Mouse (Mus musculus) ES-Bruce4 (cell line): ENCODE measurements around the gene Adm. TPM values are rescaled to one million over a fixed set of nuclear protein-coding genes. Genes with fewer than 3 reads are reported as not detected.

ENCODE experiments used
- H3K27ac ChIP-seq: 2 replicates; pipeline ENCODE4 v1.5.1; 2012; ENCODE audit warnings: low read length, inconsistent platforms; ENCODE audit not compliant: insufficient read depth
- H3K27me3 ChIP-seq: 2 replicates; pipeline ENCODE4 v1.6.1; 2012; ENCODE audit warnings: mild to moderate bottlenecking, low read length, inconsistent platforms; ENCODE audit not compliant: control insufficient read depth, poor library complexity, insufficient read depth, severe bottlenecking
- H3K36me3 ChIP-seq: 2 replicates; pipeline ENCODE4 v1.6.1; 2012; ENCODE audit warnings: inconsistent platforms, mild to moderate bottlenecking, low read length, moderate library complexity; ENCODE audit not compliant: control insufficient read depth, poor library complexity, insufficient read depth, severe bottlenecking
- H3K4me1 ChIP-seq: one replicate; pipeline ENCODE4 v1.8.1; 2011; ENCODE audit warnings: low read length; ENCODE audit not compliant: control insufficient read depth, insufficient read depth
- H3K4me3 ChIP-seq: 2 replicates; pipeline ENCODE4 v1.5.1; 2011; ENCODE audit warnings: low read depth, mild to moderate bottlenecking, low read length
- H3K9ac ChIP-seq: 2 replicates; pipeline ENCODE4 v1.6.1; 2012; ENCODE audit warnings: low read depth, mild to moderate bottlenecking, inconsistent platforms; ENCODE audit not compliant: poor library complexity, severe bottlenecking
- H3K9me3 ChIP-seq: replicated peaks from 2 replicates; pipeline ENCODE4 v1.6.1; 2012; ENCODE audit warnings: mild to moderate bottlenecking, low read length, inconsistent platforms; ENCODE audit not compliant: control insufficient read depth, poor library complexity, insufficient read depth, severe bottlenecking
- CTCF ChIP-seq: IDR thresholded peaks from one replicate; pipeline ENCODE4 v1.8.1; 2011; ENCODE audit warnings: low read depth, low read length
- EP300 ChIP-seq: IDR thresholded peaks from 2 replicates; pipeline ENCODE4 v1.6.1; 2011; ENCODE audit warnings: low read depth, low read length; ENCODE audit not compliant: insufficient read depth
- POLR2A ChIP-seq: IDR thresholded peaks from one replicate; pipeline ENCODE4 v1.8.1; 2011; ENCODE audit warnings: low read length; ENCODE audit not compliant: insufficient read depth
- polyA plus RNA-seq: library from polyadenylated mRNA; stranded (reverse); fragments of >200 nt; gene quantifications from 2 replicates; pipeline ENCODE4 v1.2.4, GENCODE M21; 2011; ENCODE audit warnings: low read depth; ENCODE audit not compliant: missing spikeins, insufficient read depth, insufficient read length

Gene Adm
- polyA plus RNA-seq, 1 experiment: 1.9 TPM

DNA sequence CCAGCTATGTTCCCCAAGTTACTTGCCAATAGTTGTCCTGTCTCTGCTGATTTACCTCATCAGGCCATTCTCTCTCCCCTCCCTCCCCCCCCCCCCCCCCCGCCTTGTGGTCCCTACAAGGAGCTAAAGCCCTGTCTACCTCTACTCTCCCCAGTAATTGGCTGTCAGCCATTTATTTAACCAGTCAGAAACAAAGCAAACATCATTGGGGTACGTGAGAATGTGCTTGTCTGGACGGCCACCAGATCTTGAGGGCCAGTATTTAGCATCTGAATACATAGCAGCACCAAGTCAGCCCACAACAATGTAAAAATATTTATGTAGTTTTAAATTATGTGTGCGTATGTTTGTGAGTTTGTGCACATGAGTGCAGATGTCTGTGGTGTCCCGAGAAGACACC lies 39.1 kb downstream of the Adm start:
- H3K9me3 ChIP-seq: no peaks in the 10 kb centered on the region
- H3K4me3 ChIP-seq: no peak overlapping the region
- no peak overlapping the region for H3K9ac ChIP-seq
- H3K27ac ChIP-seq: no peak overlapping the region
- H3K36me3 ChIP-seq: no peaks in the 10 kb centered on the region
- H3K27me3 ChIP-seq: no peaks in the 10 kb centered on the region
- TF ChIP-seq POLR2A (no peak), CTCF (no peak), EP300 (no peak)
- H3K4me1 ChIP-seq: no peaks in the 10 kb centered on the region

DNA sequence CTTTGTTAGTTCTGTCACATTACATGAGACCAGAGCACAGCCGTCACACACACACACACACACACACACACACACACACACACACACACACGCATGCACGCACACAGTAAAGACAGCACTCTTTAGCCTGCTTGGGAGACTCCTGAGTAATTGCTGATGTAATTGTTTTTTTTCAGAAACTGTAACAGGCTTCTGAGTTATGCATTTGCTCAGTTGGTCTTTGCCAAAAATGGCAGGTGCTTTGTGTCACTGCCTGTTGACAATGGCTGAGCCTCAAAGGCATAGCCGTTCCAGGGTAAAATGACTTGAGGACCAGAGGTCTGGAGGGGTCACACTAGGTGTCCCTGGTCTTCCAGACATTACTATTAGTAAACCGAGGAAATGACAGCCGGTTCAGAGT lies 40.8 kb downstream of the Adm start:
- TF ChIP-seq EP300 (no peak), CTCF (no peak), POLR2A (no peak)
- H3K4me1 ChIP-seq: no peaks in the 10 kb centered on the region
- H3K9ac ChIP-seq: no peak overlapping the region
- no peak overlapping the region for H3K27ac ChIP-seq
- no peaks in the 10 kb centered on the region for H3K27me3 ChIP-seq
- H3K36me3 ChIP-seq: no peaks in the 10 kb centered on the region
- no peaks in the 10 kb centered on the region for H3K9me3 ChIP-seq
- H3K4me3 ChIP-seq: no peak overlapping the region

DNA sequence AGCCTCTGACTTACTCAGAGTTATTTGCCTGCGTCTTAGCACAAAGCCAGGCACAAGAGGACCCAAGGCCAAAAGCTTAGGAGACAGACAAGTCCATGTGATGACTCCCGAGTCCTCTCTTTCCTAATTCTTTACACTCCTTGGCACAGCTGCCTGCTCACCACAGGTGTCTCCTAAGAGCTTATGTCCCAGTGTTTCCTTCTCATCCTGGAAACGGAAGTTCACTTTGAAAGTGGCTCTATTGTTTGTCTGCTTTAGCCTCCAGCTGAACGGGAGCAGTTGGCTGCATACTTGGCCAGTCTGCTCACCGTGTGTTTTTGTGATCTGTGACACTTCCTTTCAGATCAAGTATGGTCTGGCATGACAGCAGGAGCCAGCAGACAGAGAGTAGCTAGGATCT lies 41.3 kb downstream of the Adm start:
- H3K9ac ChIP-seq: no peak overlapping the region
- no peak overlapping the region for H3K4me3 ChIP-seq
- no peaks in the 10 kb centered on the region for H3K9me3 ChIP-seq
- H3K4me1 ChIP-seq: no peaks in the 10 kb centered on the region
- no peak for TF ChIP-seq CTCF
- no peak for TF ChIP-seq EP300
- TF ChIP-seq POLR2A: no peak
- no peak overlapping the region for H3K27ac ChIP-seq
- no peaks in the 10 kb centered on the region for H3K36me3 ChIP-seq
- no peaks in the 10 kb centered on the region for H3K27me3 ChIP-seq

- Histone ChIP-seq H3K36me3 (no peaks in the 10 kb centered on the region), H3K9ac (no peak overlapping the region), H3K4me3 (no peak overlapping the region), H3K4me1 (no peaks in the 10 kb centered on the region), H3K27me3 (no peaks in the 10 kb centered on the region), H3K27ac (peak overlapping the region; percentile 17), H3K9me3 (no peaks in the 10 kb centered on the region)
- no peak for TF ChIP-seq EP300
- no peak for TF ChIP-seq POLR2A
- no peak for TF ChIP-seq CTCF
These were observed 43.7 kb downstream of the Adm start for GRCm38 (mm10) chr7:110671121-110671680.

Other genes with a start within 250 kb of the Adm start
- gene Sbf2, start 12.7 kb upstream of the Adm start, polyA plus RNA-seq: 60.2 and 65.5 TPM in 2 replicates
- gene Ampd3, start 140.5 kb downstream of the Adm start, polyA plus RNA-seq: 2.4 and 3.1 TPM in 2 replicates
- gene Rnf141, start 216.8 kb downstream of the Adm start, polyA plus RNA-seq: 35.6 and 43.0 TPM in 2 replicates
- gene Lyve1, start 235.6 kb downstream of the Adm start, polyA plus RNA-seq: not detected in 2 replicates